Mouse (Mus musculus): Measurements from ENCODE around the gene Rreb1. TPM values are rescaled to one million over a fixed set of nuclear protein-coding genes. Genes with fewer than 3 reads are reported as not detected.

The Rreb1 gene
- total and polyA plus RNA-seq, 2 experiments from 2014 or later: 2.3 to 6.0 TPM

GRCm38 (mm10) chr13:37858508-37858907, 80.3 kb downstream of the Rreb1 start:
- Histone ChIP-seq H3K27ac (peak overlapping the region; percentile 65; the same call in 1 of the 2 replicates), H3K4me3 (ENCODE audit: low read length) (peak overlapping the region; percentile 53), H3K4me1 (ENCODE audit: insufficient read depth, low read length) (peaks cover 24% of the 10 kb centered on the region), H3K9ac (replicated peaks; ENCODE audit: low read length) (peak overlapping the region; percentile 67; the same call in 1 of the 2 replicates), H3K27me3 (ENCODE audit: insufficient read depth, low read length) (no peaks in the 10 kb centered on the region), H3K9me3 (ENCODE audit: low read length) (no peaks in the 10 kb centered on the region), H3K4me2 (ENCODE audit: low read depth, low read length) (peak overlapping the region; percentile 96), H3K36me3 (ENCODE audit: insufficient read depth, low read length) (no peaks in the 10 kb centered on the region)
- WGBS: 44% methylated on average over 9 of the region's 9 CpGs
- ATAC-seq (no peak), DNase-seq (ENCODE audit: low spot score) (no peak)
- TF ChIP-seq CTCF (IDR thresholded peaks at IDR 0.05; ENCODE audit: low read depth): no peak

- no peaks in the 10 kb centered on the region for H3K27me3 ChIP-seq (ENCODE audit: insufficient read depth, low read length)
- no peaks in the 10 kb centered on the region for H3K9me3 ChIP-seq (ENCODE audit: low read length)
- H3K27ac ChIP-seq: no peak overlapping the region
Observed at GRCm38 (mm10) chr13:37859782-37860181, 81.6 kb downstream of the Rreb1 start.

GRCm38 (mm10) chr13:37860204-37860603, 82.0 kb downstream of the Rreb1 start:
- H3K27ac ChIP-seq: no peak overlapping the region
- no peaks in the 10 kb centered on the region for H3K36me3 ChIP-seq (ENCODE audit: insufficient read depth, low read length)
- DNase-seq (ENCODE audit: low spot score) (no peak), ATAC-seq (no peak)
- no peak for TF ChIP-seq CTCF (IDR thresholded peaks at IDR 0.05; ENCODE audit: low read depth)
- peaks cover 17% of the 10 kb centered on the region for H3K4me1 ChIP-seq (ENCODE audit: insufficient read depth, low read length)
- no peak overlapping the region for H3K9ac ChIP-seq (replicated peaks; ENCODE audit: low read length)
- no peak overlapping the region for H3K4me3 ChIP-seq (ENCODE audit: low read length)
- H3K9me3 ChIP-seq (ENCODE audit: low read length): no peaks in the 10 kb centered on the region
- no peaks in the 10 kb centered on the region for H3K27me3 ChIP-seq (ENCODE audit: insufficient read depth, low read length)
- no peak overlapping the region for H3K4me2 ChIP-seq (ENCODE audit: low read depth, low read length)
- 86% methylated on average over 3 of the region's 3 CpGs for WGBS

More at GRCm38 (mm10) chr13:37859782-37860181, 81.6 kb downstream of the Rreb1 start:
- WGBS: 67% methylated on average over 8 of the region's 8 CpGs
- Histone ChIP-seq H3K4me1 (ENCODE audit: insufficient read depth, low read length) (peaks cover 17% of the 10 kb centered on the region), H3K36me3 (ENCODE audit: insufficient read depth, low read length) (no peaks in the 10 kb centered on the region), H3K9ac (replicated peaks; ENCODE audit: low read length) (no peak overlapping the region), H3K4me3 (ENCODE audit: low read length) (no peak overlapping the region), H3K4me2 (ENCODE audit: low read depth, low read length) (no peak overlapping the region)
- DNase-seq (ENCODE audit: low spot score) (no peak), ATAC-seq (no peak)
- TF ChIP-seq CTCF (IDR thresholded peaks at IDR 0.05; ENCODE audit: low read depth): no peak

GRCm38 (mm10) chr13:37860789-37861188, 82.6 kb downstream of the Rreb1 start:
- Histone ChIP-seq H3K27me3 (ENCODE audit: insufficient read depth, low read length) (no peaks in the 10 kb centered on the region), H3K36me3 (ENCODE audit: insufficient read depth, low read length) (no peaks in the 10 kb centered on the region), H3K4me3 (ENCODE audit: low read length) (no peak overlapping the region), H3K9me3 (ENCODE audit: low read length) (no peaks in the 10 kb centered on the region), H3K27ac (no peak overlapping the region), H3K9ac (replicated peaks; ENCODE audit: low read length) (no peak overlapping the region), H3K4me1 (ENCODE audit: insufficient read depth, low read length) (peaks cover 17% of the 10 kb centered on the region), H3K4me2 (ENCODE audit: low read depth, low read length) (no peak overlapping the region)
- ATAC-seq: no peak
- no peak for DNase-seq (ENCODE audit: low spot score)
- 88% methylated on average over 3 of the region's 3 CpGs for WGBS
- TF ChIP-seq CTCF (IDR thresholded peaks at IDR 0.05; ENCODE audit: low read depth): no peak

- no peak overlapping the region for H3K27ac ChIP-seq
- H3K9me3 ChIP-seq (ENCODE audit: low read length): no peaks in the 10 kb centered on the region
- H3K27me3 ChIP-seq (ENCODE audit: insufficient read depth, low read length): no peaks in the 10 kb centered on the region
- H3K36me3 ChIP-seq (ENCODE audit: insufficient read depth, low read length): no peaks in the 10 kb centered on the region
- TF ChIP-seq CTCF (IDR thresholded peaks at IDR 0.05; ENCODE audit: low read depth): no peak
- H3K4me2 ChIP-seq (ENCODE audit: low read depth, low read length): no peak overlapping the region
- WGBS: 9% methylated on average over 6 of the region's 6 CpGs
- H3K4me3 ChIP-seq (ENCODE audit: low read length): no peak overlapping the region
- DNase-seq (ENCODE audit: low spot score) (peak; percentile 46), ATAC-seq (peak; percentile 59)
- peaks cover 23% of the 10 kb centered on the region for H3K4me1 ChIP-seq (ENCODE audit: insufficient read depth, low read length)
- H3K9ac ChIP-seq (replicated peaks; ENCODE audit: low read length): no peak overlapping the region
Observed at GRCm38 (mm10) chr13:37862492-37862891, 84.3 kb downstream of the Rreb1 start.

- Histone ChIP-seq H3K9ac (replicated peaks; ENCODE audit: low read length) (no peak overlapping the region), H3K4me1 (ENCODE audit: insufficient read depth, low read length) (peaks cover 16% of the 10 kb centered on the region; the same call in 1 of the 2 replicates), H3K9me3 (ENCODE audit: low read length) (no peaks in the 10 kb centered on the region), H3K4me2 (ENCODE audit: low read depth, low read length) (no peak overlapping the region), H3K27ac (no peak overlapping the region), H3K36me3 (ENCODE audit: insufficient read depth, low read length) (no peaks in the 10 kb centered on the region), H3K27me3 (ENCODE audit: insufficient read depth, low read length) (no peaks in the 10 kb centered on the region), H3K4me3 (ENCODE audit: low read length) (no peak overlapping the region)
- 76% methylated on average over 5 of the region's 5 CpGs for WGBS
- TF ChIP-seq CTCF (IDR thresholded peaks at IDR 0.05; ENCODE audit: low read depth): no peak
- no peak for ATAC-seq
- DNase-seq (ENCODE audit: low spot score): no peak
Observed at GRCm38 (mm10) chr13:37863643-37864042, 85.4 kb downstream of the Rreb1 start.

GRCm38 (mm10) chr13:37864697-37865096, 86.5 kb downstream of the Rreb1 start:
- DNase-seq (ENCODE audit: low spot score): no peak
- Histone ChIP-seq H3K27me3 (ENCODE audit: insufficient read depth, low read length) (no peaks in the 10 kb centered on the region), H3K36me3 (ENCODE audit: insufficient read depth, low read length) (no peaks in the 10 kb centered on the region), H3K9ac (replicated peaks; ENCODE audit: low read length) (no peak overlapping the region), H3K4me2 (ENCODE audit: low read depth, low read length) (no peak overlapping the region), H3K4me1 (ENCODE audit: insufficient read depth, low read length) (peaks cover 14% of the 10 kb centered on the region; the same call in 1 of the 2 replicates), H3K4me3 (ENCODE audit: low read length) (no peak overlapping the region), H3K9me3 (ENCODE audit: low read length) (no peaks in the 10 kb centered on the region), H3K27ac (no peak overlapping the region)
- TF ChIP-seq CTCF (IDR thresholded peaks at IDR 0.05; ENCODE audit: low read depth): no peak
- WGBS: 80% methylated on average over 1 of the region's 1 CpGs
- ATAC-seq: no peak
